Comparison of ENCODE assay signal across 27 mouse cellular contexts in genomic region chr4:132099548-132099947, GRCm38 (mm10). TPM values are rescaled to one million over a fixed set of nuclear protein-coding genes. Genes with fewer than 3 reads are reported as not detected.
A peak's percentile ranks its signal among the peaks of the same experiment; 100 is the strongest.
DNase-seq lines count a peak whose midpoint lies in the region; TF ChIP-seq lines count a peak whose summit lies in the region.
"Had no signal": no experiment of that assay in that cellular context is flagged by ENCODE, and none has a peak within 500 bp of the region (broad histone marks: within the 10 kb centered on the region; RNA-seq: fewer than 3 reads in every experiment).

No protein-coding gene starts in this region.

- TF ChIP-seq POLR2A in brain, embryonic 14.5 days (IDR thresholded peaks at IDR 0.05; ENCODE audit: borderline replicate concordance, extremely low read depth, insufficient read depth, insufficient read length, poor library complexity, severe bottlenecking), result no peak

- TF ChIP-seq CTCF in brain, embryonic 14.5 days (IDR thresholded peaks at IDR 0.05; ENCODE audit: borderline replicate concordance, extremely low read depth, insufficient read depth, insufficient read length), result no peak

- DNase-seq in layer of hippocampus, adult 11-12 months (ENCODE audit: low spot score), result peak; percentile 31
- no peak for DNase-seq in layer of hippocampus, postnatal 25 days (ENCODE audit: extremely low spot score in 1 of 2, low spot score in 1 of 2)
- peak; percentile 20 for DNase-seq in brain, embryonic 14.5 days (ENCODE audit: low read depth)
- DNase-seq in layer of hippocampus, adult 9-11 months, result peak; percentile 33
- DNase-seq in urinary bladder, postnatal 10 days (ENCODE audit: low spot score), result no peak
- no peak for DNase-seq in testis, postnatal 10 days (ENCODE audit: low spot score)
- no peak for DNase-seq in thymus, postnatal 4 days
- DNase-seq: adrenal gland, postnatal 10 days; adrenal gland, postnatal 36 days; B cell, adult 2 months; cerebellum, adult 11-12 months; cerebellum, adult 8-10 months; cerebellum, postnatal 10 days; cerebellum, postnatal 36 days; gastrocnemius, postnatal 25 days; heart, adult 18-20 months; heart, postnatal 14 days; heart, postnatal 4 days had no signal

RNA-seq across cellular contexts. Expression of gene Epb41, which starts 24.4 kb away (rescaled TPM):
- total RNA-seq in layer of hippocampus, postnatal 25 days (2021), result 10 to 100 TPM; 16.8 to 24.1 TPM
- 86.3 and 111 TPM in 2 replicates for polyA plus RNA-seq in brain, embryonic 14.5 days (2012; rRNA removed)

RNA-seq across cellular contexts. Expression of gene Gm10300, which starts 25.1 kb away (rescaled TPM):
- not detected for total RNA-seq in layer of hippocampus, postnatal 25 days (2021)
- polyA plus RNA-seq in brain, embryonic 14.5 days (2012; rRNA removed), result not detected in 2 replicates
- total RNA-seq: gastrocnemius, postnatal 25 days; hindbrain, postnatal 0 days had no signal
- polyA plus RNA-seq: embryonic facial prominence, embryonic 11.5 days; forebrain, embryonic 10.5 days; forebrain, embryonic 14.5 days; hindbrain, embryonic 14.5 days; hindbrain, postnatal 0 days had no signal

RNA-seq across cellular contexts. Expression of gene Oprd1, which starts 44.7 kb away (rescaled TPM):
- 10 to 100 TPM in 1 of 2 experiments, 1 to 10 TPM in 1; 10.0 to 11.2 TPM for total RNA-seq in layer of hippocampus, postnatal 25 days (2021)
- polyA plus RNA-seq in brain, embryonic 14.5 days (2012; rRNA removed), result 0.28 and 0.41 TPM in 2 replicates
- total RNA-seq: CH12.LX; gastrocnemius, postnatal 25 days had no signal
- polyA plus RNA-seq: forebrain, embryonic 10.5 days; G1E; hindbrain, embryonic 11.5 days; Patski had no signal

Comparison
In these comparisons a context has a peak if more than half of its experiments do, and no peak if none do; other contexts are left out.
1. DNase-seq: peak in layer of hippocampus, adult 11-12 months (single experiment), brain, embryonic 14.5 days (single experiment) and layer of hippocampus, adult 9-11 months (single experiment); none in layer of hippocampus, postnatal 25 days (0 of 2), urinary bladder, postnatal 10 days (single experiment), testis, postnatal 10 days (single experiment) and thymus, postnatal 4 days (single experiment).